Mouse (Mus musculus) thymus, postnatal 4 days (tissue): Measurements from ENCODE around the gene Zfp428.

Experiments used
- DNase-seq: peaks from one replicate; pipeline ENCODE4 v3.0.0; 2021

Gene Zfp428

GRCm38 (mm10) chr7:24506838-24507725 lies at the start of gene Zfp428:
TSS of gene Zfp428 (plus strand) at chr7:24507006.
- DNase-seq, result peak; percentile 77

- DNase-seq, result peak; percentile 67
Observed at GRCm38 (mm10) chr7:24457726-24458370, 49.0 kb upstream of the Zfp428 start.

DNA sequence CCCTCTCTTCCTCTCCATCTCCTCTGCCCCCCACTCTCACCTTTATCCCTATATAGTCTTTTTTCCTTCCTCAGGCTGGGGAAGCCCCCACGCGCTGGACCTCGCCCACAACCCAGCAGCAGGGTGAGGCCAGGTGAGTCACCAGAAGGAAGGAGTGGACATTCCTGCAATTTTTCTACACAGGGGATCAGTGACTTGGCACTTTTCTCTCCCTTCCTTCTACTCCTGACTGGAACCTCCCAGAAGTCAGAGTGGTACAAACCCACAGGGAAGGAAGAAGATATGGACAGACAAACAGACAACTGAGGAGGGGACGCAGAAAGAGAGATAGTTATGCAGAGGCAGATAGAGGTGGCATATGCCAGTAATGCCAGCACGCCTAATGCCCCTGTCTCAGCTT lies 47.4 kb upstream of the Zfp428 start:
- no peak for DNase-seq

GRCm38 (mm10) chr7:24459843-24460242 lies 47.0 kb upstream of the Zfp428 start:
- DNase-seq, result no peak

DNA sequence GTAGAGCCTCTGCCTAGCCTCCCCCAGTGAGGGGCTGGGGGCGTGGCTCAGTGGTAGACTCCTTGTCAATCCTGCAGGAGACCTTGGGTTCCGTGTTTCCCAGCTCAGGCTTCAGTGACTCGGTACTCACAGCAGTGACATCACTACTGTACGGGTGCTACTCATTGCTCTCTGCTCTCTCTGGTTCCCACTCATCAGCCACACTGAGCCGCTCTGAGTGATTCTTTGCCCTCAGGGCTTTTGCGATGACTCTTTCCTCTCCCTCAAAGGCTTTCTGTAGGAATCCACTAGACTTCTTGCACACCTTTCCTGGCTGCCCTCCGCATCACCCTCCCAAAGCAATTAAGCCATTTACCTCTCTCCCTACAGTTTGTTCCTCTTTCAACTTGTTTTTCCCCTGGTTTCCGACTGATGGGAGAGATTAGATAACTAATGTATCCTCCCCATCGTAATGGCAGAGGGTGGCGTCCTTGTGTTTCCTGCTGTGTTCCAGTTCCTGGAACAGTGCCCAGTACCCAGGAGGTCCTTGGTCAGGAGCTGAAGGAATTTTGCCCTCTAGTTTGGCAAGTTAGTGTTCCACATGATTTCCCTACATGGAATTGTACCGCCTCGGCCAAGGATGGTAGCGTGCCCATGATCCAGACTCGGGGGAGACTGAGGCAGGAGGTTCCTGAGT lies 45.3 kb upstream of the Zfp428 start:
- no peak for DNase-seq

GRCm38 (mm10) chr7:24462388-24463319 lies 44.2 kb upstream of the Zfp428 start, which contains the start of gene Plaur:
TSS of gene Plaur (plus strand) at chr7:24462484.
- DNase-seq, result no peak

GRCm38 (mm10) chr7:24466835-24467234 lies 40.0 kb upstream of the Zfp428 start:
- no peak for DNase-seq

DNA sequence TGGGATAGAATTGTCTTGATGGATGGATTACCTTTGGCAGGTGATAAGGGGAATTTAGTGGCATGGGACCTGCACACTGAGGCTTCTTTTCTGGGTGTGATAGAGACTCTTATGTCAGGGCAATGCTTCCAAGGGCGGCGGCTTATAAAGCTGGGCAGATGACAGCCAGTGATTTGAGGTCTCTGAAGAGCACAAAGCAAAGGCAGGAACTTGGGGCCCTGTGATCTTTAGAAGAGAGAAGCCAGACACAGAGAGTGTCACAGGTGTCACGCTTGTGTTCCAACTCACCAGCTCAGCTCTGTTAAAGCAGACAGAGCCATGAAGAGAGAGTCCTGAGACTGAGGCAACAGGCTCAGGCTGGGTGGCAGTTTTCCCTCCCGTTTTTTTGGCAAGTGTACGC lies 38.9 kb upstream of the Zfp428 start:
- peak; percentile 55 for DNase-seq

- DNase-seq, result peak; percentile 64
Observed at GRCm38 (mm10) chr7:24469126-24469525, 37.7 kb upstream of the Zfp428 start.

GRCm38 (mm10) chr7:24470356-24470755 lies 36.5 kb upstream of the Zfp428 start:
- DNase-seq, result no peak

- DNase-seq, result no peak
Observed at GRCm38 (mm10) chr7:24472442-24472841, 34.4 kb upstream of the Zfp428 start.

- peak; percentile 71 for DNase-seq
Observed at GRCm38 (mm10) chr7:24472937-24473336, 33.9 kb upstream of the Zfp428 start.

- DNase-seq, result peak; percentile 86
Observed at GRCm38 (mm10) chr7:24473913-24474529, 32.8 kb upstream of the Zfp428 start.

DNA sequence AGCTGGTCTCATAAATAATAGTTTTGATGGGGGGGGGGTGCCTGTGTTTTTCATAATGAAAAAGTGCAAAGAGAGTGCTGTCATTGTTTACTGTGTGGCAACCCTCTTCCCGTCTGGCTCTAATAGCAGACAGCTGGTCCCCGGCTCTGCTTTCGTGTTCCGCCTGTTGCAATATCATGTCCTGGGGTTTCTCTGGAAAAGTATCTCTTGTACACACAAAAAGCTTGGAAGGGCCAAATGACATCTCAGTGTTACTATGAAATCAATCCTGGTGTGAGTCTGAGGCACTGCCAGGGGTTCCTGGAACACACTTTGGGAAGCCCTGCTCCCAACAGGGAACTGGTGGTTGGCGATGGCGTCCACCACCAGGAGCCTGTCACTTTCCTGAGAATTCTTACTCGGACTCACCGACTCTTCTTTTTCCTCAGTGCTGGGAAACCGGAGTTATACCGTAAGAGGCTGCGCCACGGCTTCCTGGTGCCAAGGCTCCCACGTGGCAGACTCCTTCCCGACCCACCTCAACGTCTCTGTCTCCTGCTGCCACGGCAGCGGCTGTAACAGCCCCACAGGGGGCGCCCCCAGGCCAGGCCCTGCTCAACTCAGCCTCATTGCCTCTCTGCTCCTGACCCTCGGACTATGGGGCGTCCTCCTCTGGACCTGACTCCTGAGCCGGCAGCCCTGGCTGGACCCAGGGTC lies 31.8 kb upstream of the Zfp428 start:
- DNase-seq, result peak; percentile 34

GRCm38 (mm10) chr7:24476338-24476737 lies 30.5 kb upstream of the Zfp428 start:
- DNase-seq, result no peak

DNA sequence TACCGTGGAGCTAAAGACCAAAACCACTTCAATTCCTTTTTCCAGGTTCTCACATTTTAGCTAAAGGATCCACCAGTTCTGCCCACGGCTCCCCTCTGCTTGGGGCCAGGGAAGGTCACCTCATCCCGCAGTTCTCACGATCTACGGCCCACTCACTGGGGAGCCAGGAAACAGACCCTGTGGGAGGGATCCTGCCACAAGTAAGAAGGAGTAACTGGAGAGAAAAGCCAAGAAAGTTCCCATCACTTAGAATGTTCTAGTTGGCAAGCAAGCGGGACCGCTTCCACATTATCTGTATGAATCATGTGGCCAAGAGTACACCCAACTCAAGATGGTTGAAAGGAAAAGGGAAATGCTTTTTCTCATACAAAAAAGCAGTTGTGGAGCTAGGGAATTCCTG lies 29.9 kb upstream of the Zfp428 start:
- no peak for DNase-seq

DNA sequence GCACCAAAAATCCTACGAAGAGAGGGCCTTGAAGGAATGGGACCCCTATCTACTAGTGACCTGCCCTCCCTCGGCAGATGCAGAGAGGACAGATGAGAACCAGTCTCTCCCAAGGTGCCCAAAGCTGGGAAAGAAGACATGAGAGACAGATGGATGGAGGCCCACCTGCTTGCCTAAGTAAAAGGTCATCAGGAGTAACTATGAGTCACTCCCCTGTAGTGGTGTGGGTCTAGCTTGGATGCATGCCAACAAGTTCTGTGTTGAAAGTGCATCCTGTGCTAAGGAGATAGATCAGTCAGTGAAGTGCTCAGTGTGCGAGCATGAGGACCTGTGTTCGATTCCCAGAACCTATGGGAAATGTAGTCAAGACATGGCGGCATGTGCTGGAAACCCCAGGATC lies 27.9 kb upstream of the Zfp428 start:
- DNase-seq, result no peak

DNA sequence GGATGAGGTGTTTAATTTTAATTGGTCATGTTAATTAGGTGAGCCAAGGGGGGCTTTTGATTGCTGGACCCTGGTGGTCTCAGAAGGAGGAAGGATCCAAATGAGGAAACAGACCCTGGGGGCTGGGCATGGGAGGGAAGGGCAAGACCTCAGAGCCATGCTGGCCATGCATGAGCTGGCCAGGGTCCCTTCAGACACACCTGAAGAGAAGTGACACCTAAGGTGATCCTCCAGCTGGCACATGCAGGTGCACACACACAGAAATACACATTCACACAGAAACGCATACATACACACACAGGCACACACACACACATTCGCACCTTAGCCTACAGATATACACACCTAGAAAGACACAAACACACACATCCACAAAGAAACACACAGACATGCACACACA lies 27.1 kb upstream of the Zfp428 start:
- no peak for DNase-seq

GRCm38 (mm10) chr7:24480121-24480941 lies 26.5 kb upstream of the Zfp428 start:
- no peak for DNase-seq

DNA sequence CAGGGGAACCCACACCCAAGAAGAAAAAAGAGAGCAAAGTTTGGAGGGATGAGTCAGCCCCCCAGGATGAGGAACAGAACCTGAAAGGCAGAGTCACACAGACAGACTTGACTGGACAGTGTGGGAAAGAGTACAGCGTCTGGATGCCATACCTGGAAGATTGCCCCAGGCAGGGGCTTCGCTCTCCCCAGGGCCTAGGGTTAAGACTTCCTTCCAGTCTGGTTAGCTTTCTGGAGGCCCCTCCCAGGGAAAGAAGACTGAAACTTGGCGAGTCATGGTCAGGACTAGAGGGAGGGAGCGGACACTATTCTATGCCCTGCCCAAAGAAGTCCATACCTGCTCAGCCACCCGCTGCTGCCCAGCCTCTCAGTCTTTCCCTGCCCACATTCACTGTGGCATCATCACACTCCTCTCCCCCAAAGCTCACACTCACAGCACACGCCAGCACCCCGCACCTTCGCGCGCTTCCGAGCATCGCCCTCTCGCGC lies 25.8 kb upstream of the Zfp428 start:
- no peak for DNase-seq
